Mouse (Mus musculus): Measurements from ENCODE around the gene Csn1s2b. TPM values are rescaled to one million over a fixed set of nuclear protein-coding genes. Genes with fewer than 3 reads are reported as not detected.

The Csn1s2b gene
- not detected in 2 replicates for polyA plus RNA-seq (2012)

DNA sequence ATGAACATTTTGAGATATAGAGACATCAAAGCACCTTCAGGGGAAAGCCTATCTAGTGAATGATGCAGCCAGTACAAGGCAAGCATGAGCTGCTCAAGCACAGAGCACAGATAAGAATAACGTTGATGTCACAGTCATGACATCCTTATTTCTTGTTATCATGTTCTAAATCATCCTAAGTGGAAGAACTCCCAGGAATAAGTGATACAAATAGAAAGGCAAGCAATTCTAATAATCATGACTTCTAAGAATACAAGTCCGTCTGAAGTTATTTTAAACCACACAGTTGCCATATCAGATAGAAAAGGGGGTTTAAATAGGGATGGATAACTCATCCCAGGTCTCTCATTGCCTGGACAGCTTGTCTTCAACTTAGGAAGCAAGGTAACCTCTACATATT lies at the start of gene Csn1s2b:
Gene Csn1s2b (plus strand): TSS at position 301 of the 400 bp plus-strand sequence.

GRCm38 (mm10) chr5:87774267-87774666 lies 33.6 kb upstream of the Csn1s2b start, which contains the start of gene Csn1s2a:
Csn1s2a (plus strand) TSS chr5:87774567.

DNA sequence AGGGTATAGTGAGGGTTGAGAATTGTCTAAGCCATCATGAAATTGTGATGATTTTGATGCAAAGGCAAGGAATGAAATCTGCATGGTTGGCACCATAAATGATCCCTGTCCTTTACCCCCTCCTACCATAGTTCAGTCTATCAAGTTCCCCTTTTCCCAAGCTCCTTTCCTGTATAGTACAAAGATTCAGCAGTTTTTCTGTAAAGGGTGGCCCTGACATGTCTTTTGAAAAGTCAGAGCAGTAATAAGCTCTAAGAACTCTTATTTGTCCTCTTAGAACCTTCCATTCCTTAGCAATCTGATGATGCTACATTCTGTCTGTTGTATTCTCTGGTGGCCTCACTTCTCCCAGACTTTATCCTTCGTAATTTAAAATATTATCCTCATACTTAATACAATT lies 17.5 kb downstream of the Csn1s2b start, which contains the start of gene Prr27:
Gene Prr27 (plus strand): TSS at position 301 of the 400 bp plus-strand sequence.

Other genes with a start within 250 kb of the Csn1s2b start
- not detected in 2 replicates for gene Sult1d1, start 239.1 kb upstream of the Csn1s2b start, polyA plus RNA-seq (2012)
- not detected in 2 replicates for gene Sult1e1, start 216.5 kb upstream of the Csn1s2b start, polyA plus RNA-seq (2012)
- not detected in 2 replicates for gene Csn1s1, start 141.9 kb upstream of the Csn1s2b start, polyA plus RNA-seq (2012)
- gene Csn2, start 108.5 kb upstream of the Csn1s2b start, polyA plus RNA-seq (2012): not detected in 2 replicates
- gene Csn1s2a, start 33.5 kb upstream of the Csn1s2b start, polyA plus RNA-seq (2012): not detected in 2 replicates
- gene Prr27, start 17.6 kb downstream of the Csn1s2b start, polyA plus RNA-seq (2012): not detected in 2 replicates
- gene Odam, start 76.9 kb downstream of the Csn1s2b start, polyA plus RNA-seq (2012): not detected in 2 replicates
- gene Csn3, start 117.5 kb downstream of the Csn1s2b start, polyA plus RNA-seq (2012): not detected in 2 replicates
- gene 2310003L06Rik, start 161.4 kb downstream of the Csn1s2b start, polyA plus RNA-seq (2012): not detected in 2 replicates
- not detected in 2 replicates for gene Gm28434, start 161.4 kb downstream of the Csn1s2b start, polyA plus RNA-seq (2012)
- gene Cabs1, start 171.4 kb downstream of the Csn1s2b start, polyA plus RNA-seq (2012): not detected in 2 replicates
- gene Smr3a, start 194.5 kb downstream of the Csn1s2b start, polyA plus RNA-seq (2012): not detected in 2 replicates